Mouse (Mus musculus): ENCODE data around the gene Pecr. TPM values are rescaled to one million over a fixed set of nuclear protein-coding genes. Genes with fewer than 3 reads are reported as not detected.
A peak's percentile ranks its signal among the peaks of the same experiment; 100 is the strongest.
"Not testable (repeated sequence)": the region's sequence is repeated elsewhere in the genome, so short reads cannot be mapped to it uniquely, and the experiment has no call there.

The Pecr gene
- polyA plus RNA-seq, 1 experiment from 2014 or later: 20.7 TPM

- Histone ChIP-seq H3K9ac (ENCODE audit: low read length) (no peak overlapping the region), H3K4me3 (ENCODE audit: low read length) (no peak overlapping the region), H3K27ac (ENCODE audit: low read length) (no peak overlapping the region), H3K27me3 (ENCODE audit: control insufficient read depth, insufficient read depth, low read depth, low read length) (peaks cover 10% of the 10 kb centered on the region; the same call in 1 of the 2 replicates), H3K4me2 (ENCODE audit: low read depth, low read length) (no peak overlapping the region; the same call in 1 of the 2 replicates), H3K4me1 (replicated peaks; ENCODE audit: control insufficient read depth, insufficient read depth, low read length) (no peaks in the 10 kb centered on the region), H3K9me3 (ENCODE audit: control insufficient read depth, low read length) (no peaks in the 10 kb centered on the region), H3K36me3 (ENCODE audit: control insufficient read depth, insufficient read depth, low read length) (no peaks in the 10 kb centered on the region)
- ATAC-seq (ENCODE audit: low read depth): no peak
- 81% methylated on average over 5 of the region's 5 CpGs for WGBS
Observed at GRCm38 (mm10) chr1:72227546-72227945, 56.6 kb downstream of the Pecr start.

GRCm38 (mm10) chr1:72226887-72227481 lies 57.1 kb downstream of the Pecr start:
- no peak overlapping the region for H3K9ac ChIP-seq (ENCODE audit: low read length)
- H3K4me2 ChIP-seq (ENCODE audit: low read depth, low read length): no peak overlapping the region
- no peak overlapping the region for H3K27ac ChIP-seq (ENCODE audit: low read length)
- no peaks in the 10 kb centered on the region for H3K4me1 ChIP-seq (replicated peaks; ENCODE audit: control insufficient read depth, insufficient read depth, low read length)
- peaks cover 10% of the 10 kb centered on the region; the same call in 1 of the 2 replicates for H3K27me3 ChIP-seq (ENCODE audit: control insufficient read depth, insufficient read depth, low read depth, low read length)
- H3K36me3 ChIP-seq (ENCODE audit: control insufficient read depth, insufficient read depth, low read length): no peaks in the 10 kb centered on the region
- no peak overlapping the region for H3K4me3 ChIP-seq (ENCODE audit: low read length)
- WGBS: 17% methylated on average over 4 of the region's 4 CpGs
- H3K9me3 ChIP-seq (ENCODE audit: control insufficient read depth, low read length): no peaks in the 10 kb centered on the region
- no peak for ATAC-seq (ENCODE audit: low read depth)

- peak overlapping the region; percentile 29; the same call in 1 of the 2 replicates for H3K4me2 ChIP-seq (ENCODE audit: low read depth, low read length)
- no peaks in the 10 kb centered on the region for H3K4me1 ChIP-seq (replicated peaks; ENCODE audit: control insufficient read depth, insufficient read depth, low read length)
- H3K9me3 ChIP-seq (ENCODE audit: control insufficient read depth, low read length): no peaks in the 10 kb centered on the region
- ATAC-seq (ENCODE audit: low read depth): peak; percentile 84
- H3K9ac ChIP-seq (ENCODE audit: low read length): peak overlapping the region; percentile 41; the same call in 1 of the 2 replicates
- H3K27me3 ChIP-seq (ENCODE audit: control insufficient read depth, insufficient read depth, low read depth, low read length): peaks cover 12% of the 10 kb centered on the region; the same call in 1 of the 2 replicates
- H3K36me3 ChIP-seq (ENCODE audit: control insufficient read depth, insufficient read depth, low read length): no peaks in the 10 kb centered on the region
- 0% methylated on average over 9 of the region's 18 CpGs for WGBS
- peak overlapping the region; percentile 52 for H3K4me3 ChIP-seq (ENCODE audit: low read length)
- H3K27ac ChIP-seq (ENCODE audit: low read length): no peak overlapping the region
Observed at GRCm38 (mm10) chr1:72226172-72226886, 57.8 kb downstream of the Pecr start.

- ATAC-seq (ENCODE audit: low read depth): peak; percentile 90
- peaks cover 12% of the 10 kb centered on the region; the same call in 1 of the 2 replicates for H3K27me3 ChIP-seq (ENCODE audit: control insufficient read depth, insufficient read depth, low read depth, low read length)
- H3K9me3 ChIP-seq (ENCODE audit: control insufficient read depth, low read length); H3K36me3 ChIP-seq (ENCODE audit: control insufficient read depth, insufficient read depth, low read length); H3K4me1 ChIP-seq (replicated peaks; ENCODE audit: control insufficient read depth, insufficient read depth, low read length); H3K27ac ChIP-seq (ENCODE audit: low read length): not testable (repeated sequence)
- WGBS: under 1% methylated on average over 25 of the region's 31 CpGs
- H3K4me3 ChIP-seq (ENCODE audit: low read length): peak overlapping the region; percentile 52
- H3K9ac ChIP-seq (ENCODE audit: low read length): peak overlapping the region; percentile 41
- H3K4me2 ChIP-seq (ENCODE audit: low read depth, low read length): peak overlapping the region; percentile 65
Observed at GRCm38 (mm10) chr1:72225720-72226171, 58.4 kb downstream of the Pecr start.

- Histone ChIP-seq H3K4me1 (replicated peaks; ENCODE audit: control insufficient read depth, insufficient read depth, low read length) (no peaks in the 10 kb centered on the region), H3K27me3 (ENCODE audit: control insufficient read depth, insufficient read depth, low read depth, low read length) (peaks cover 12% of the 10 kb centered on the region; the same call in 1 of the 2 replicates), H3K9ac (ENCODE audit: low read length) (peak overlapping the region; percentile 41), H3K4me2 (ENCODE audit: low read depth, low read length) (peak overlapping the region; percentile 65), H3K36me3 (ENCODE audit: control insufficient read depth, insufficient read depth, low read length) (no peaks in the 10 kb centered on the region), H3K9me3 (ENCODE audit: control insufficient read depth, low read length) (no peaks in the 10 kb centered on the region), H3K27ac (ENCODE audit: low read length) (no peak overlapping the region), H3K4me3 (ENCODE audit: low read length) (peak overlapping the region; percentile 52)
- WGBS: 6% methylated on average over 12 of the region's 13 CpGs
- no peak for ATAC-seq (ENCODE audit: low read depth)
Observed at GRCm38 (mm10) chr1:72225054-72225718, 58.9 kb downstream of the Pecr start.

GRCm38 (mm10) chr1:72220008-72220407 lies 64.1 kb downstream of the Pecr start:
- H3K9me3 ChIP-seq (ENCODE audit: control insufficient read depth, low read length): no peaks in the 10 kb centered on the region
- no peak overlapping the region for H3K4me2 ChIP-seq (ENCODE audit: low read depth, low read length)
- no peak overlapping the region for H3K4me3 ChIP-seq (ENCODE audit: low read length)
- no peak overlapping the region for H3K27ac ChIP-seq (ENCODE audit: low read length)
- H3K9ac ChIP-seq (ENCODE audit: low read length): no peak overlapping the region
- no peaks in the 10 kb centered on the region for H3K36me3 ChIP-seq (ENCODE audit: control insufficient read depth, insufficient read depth, low read length)
- H3K27me3 ChIP-seq (ENCODE audit: control insufficient read depth, insufficient read depth, low read depth, low read length): peaks cover 9% of the 10 kb centered on the region; the same call in 1 of the 2 replicates
- 25% methylated on average over 4 of the region's 4 CpGs for WGBS
- no peak for ATAC-seq (ENCODE audit: low read depth)
- no peaks in the 10 kb centered on the region for H3K4me1 ChIP-seq (replicated peaks; ENCODE audit: control insufficient read depth, insufficient read depth, low read length)

- Histone ChIP-seq H3K9me3 (ENCODE audit: control insufficient read depth, low read length) (no peaks in the 10 kb centered on the region), H3K9ac (ENCODE audit: low read length) (no peak overlapping the region), H3K4me3 (ENCODE audit: low read length) (no peak overlapping the region), H3K4me1 (replicated peaks; ENCODE audit: control insufficient read depth, insufficient read depth, low read length) (no peaks in the 10 kb centered on the region), H3K4me2 (ENCODE audit: low read depth, low read length) (no peak overlapping the region), H3K27me3 (ENCODE audit: control insufficient read depth, insufficient read depth, low read depth, low read length) (peaks cover 5% of the 10 kb centered on the region; the same call in 1 of the 2 replicates), H3K36me3 (ENCODE audit: control insufficient read depth, insufficient read depth, low read length) (no peaks in the 10 kb centered on the region), H3K27ac (ENCODE audit: low read length) (no peak overlapping the region)
- WGBS: 19% methylated on average over 2 of the region's 2 CpGs
- ATAC-seq (ENCODE audit: low read depth): no peak
Observed at GRCm38 (mm10) chr1:72219116-72219515, 65.0 kb downstream of the Pecr start.

- WGBS: 41% methylated on average over 2 of the region's 2 CpGs
- H3K4me3 ChIP-seq (ENCODE audit: low read length): no peak overlapping the region
- no peak for ATAC-seq (ENCODE audit: low read depth)
Observed at GRCm38 (mm10) chr1:72218626-72219025, 65.5 kb downstream of the Pecr start.

GRCm38 (mm10) chr1:72216761-72217160 lies 67.4 kb downstream of the Pecr start:
- H3K36me3 ChIP-seq (ENCODE audit: control insufficient read depth, insufficient read depth, low read length): no peaks in the 10 kb centered on the region
- ATAC-seq (ENCODE audit: low read depth): no peak
- no peaks in the 10 kb centered on the region for H3K9me3 ChIP-seq (ENCODE audit: control insufficient read depth, low read length)
- H3K4me2 ChIP-seq (ENCODE audit: low read depth, low read length): no peak overlapping the region
- no peak overlapping the region for H3K9ac ChIP-seq (ENCODE audit: low read length)
- no peak overlapping the region for H3K4me3 ChIP-seq (ENCODE audit: low read length)
- H3K27ac ChIP-seq (ENCODE audit: low read length): no peak overlapping the region
- WGBS: 78% methylated on average over 7 of the region's 7 CpGs
- no peaks in the 10 kb centered on the region; the same call in 1 of the 2 replicates for H3K27me3 ChIP-seq (ENCODE audit: control insufficient read depth, insufficient read depth, low read depth, low read length)
- no peaks in the 10 kb centered on the region for H3K4me1 ChIP-seq (replicated peaks; ENCODE audit: control insufficient read depth, insufficient read depth, low read length)

More at GRCm38 (mm10) chr1:72218626-72219025, 65.5 kb downstream of the Pecr start:
- Histone ChIP-seq H3K27me3 (ENCODE audit: control insufficient read depth, insufficient read depth, low read depth, low read length) (peaks cover 2% of the 10 kb centered on the region; the same call in 1 of the 2 replicates), H3K4me2 (ENCODE audit: low read depth, low read length) (no peak overlapping the region), H3K9ac (ENCODE audit: low read length) (no peak overlapping the region), H3K36me3 (ENCODE audit: control insufficient read depth, insufficient read depth, low read length) (no peaks in the 10 kb centered on the region), H3K9me3 (ENCODE audit: control insufficient read depth, low read length) (no peaks in the 10 kb centered on the region), H3K27ac (ENCODE audit: low read length) (no peak overlapping the region), H3K4me1 (replicated peaks; ENCODE audit: control insufficient read depth, insufficient read depth, low read length) (no peaks in the 10 kb centered on the region)
